Mouse (Mus musculus): Measurements from ENCODE around the gene Gm28845.
"Not testable (repeated sequence)": the region's sequence is repeated elsewhere in the genome, so short reads cannot be mapped to it uniquely, and the experiment has no call there.

Gene Gm28845

DNA sequence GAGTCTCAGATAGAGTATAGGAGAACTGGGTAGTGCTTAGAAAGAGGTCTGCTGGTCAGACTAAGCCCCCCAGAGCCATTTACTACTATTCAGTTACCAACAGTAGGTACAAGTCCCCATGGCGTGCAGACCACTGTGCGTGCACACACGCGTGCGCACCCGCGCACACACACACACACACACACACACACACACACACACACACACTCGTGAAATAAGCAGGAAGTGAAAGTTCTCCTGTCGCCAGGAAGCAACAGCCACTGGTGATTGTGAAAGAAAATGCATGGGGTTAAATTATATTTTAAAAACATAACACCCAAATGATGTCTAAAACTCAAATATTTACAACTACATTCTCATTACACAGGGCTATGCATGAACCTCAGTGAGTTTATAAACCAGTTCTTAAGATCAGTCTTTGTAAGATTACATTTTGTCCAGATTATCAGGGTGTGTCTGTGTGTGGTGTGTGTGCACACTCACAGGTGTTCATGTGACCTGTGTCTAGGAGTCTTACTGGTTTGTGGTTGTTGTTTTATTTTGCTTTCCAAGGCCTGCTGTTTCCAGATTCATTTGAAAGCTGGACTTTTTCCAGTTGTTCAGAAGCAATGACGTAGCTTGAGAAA is 11.6 kb downstream of the Gm28845 start:
- no peak for DNase-seq (ENCODE audit: low read depth, low spot score)

- no peak for DNase-seq (ENCODE audit: low read depth, low spot score)
These were observed 16.1 kb downstream of the Gm28845 start, which contains the start of gene Cryga for GRCm38 (mm10) chr1:65103273-65103672. Cryga (minus strand) TSS chr1:65103373.

GRCm38 (mm10) chr1:65096953-65097352 is 22.4 kb downstream of the Gm28845 start:
- no peak for DNase-seq (ENCODE audit: low read depth, low spot score)

GRCm38 (mm10) chr1:65091566-65091965 is 27.8 kb downstream of the Gm28845 start:
- DNase-seq (ENCODE audit: low read depth, low spot score), result peak; percentile 52

GRCm38 (mm10) chr1:65090370-65090769 is 29.0 kb downstream of the Gm28845 start:
- DNase-seq (ENCODE audit: low read depth, low spot score), result no peak

GRCm38 (mm10) chr1:65088567-65089356 is 30.6 kb downstream of the Gm28845 start:
- DNase-seq (ENCODE audit: low read depth, low spot score), result no peak

GRCm38 (mm10) chr1:65082188-65082587 is 37.2 kb downstream of the Gm28845 start, which contains the start of gene Crygb:
Crygb (minus strand) TSS chr1:65082288.
- DNase-seq (ENCODE audit: low read depth, low spot score), result no peak

DNA sequence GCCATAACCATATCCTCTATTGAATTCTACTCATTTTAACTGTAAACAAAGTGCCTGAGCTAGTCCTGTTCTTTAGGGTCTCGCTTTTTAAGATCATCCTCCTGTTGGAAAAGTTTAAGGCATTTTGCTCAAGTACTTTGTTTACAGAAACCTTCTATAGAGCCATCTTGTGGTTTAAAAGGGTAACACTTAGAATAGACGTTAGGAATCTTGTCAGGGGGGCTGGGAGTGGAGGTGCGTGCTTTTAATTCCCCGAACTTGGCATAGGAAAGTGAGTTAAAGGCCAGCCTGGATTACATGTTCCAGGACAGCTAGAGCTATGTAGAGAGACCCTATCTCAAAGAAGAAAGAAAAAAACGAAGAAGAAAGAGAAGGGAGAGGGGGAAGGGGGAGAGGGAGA is 43.8 kb downstream of the Gm28845 start:
- DNase-seq (ENCODE audit: low read depth, low spot score), result peak; percentile 3

GRCm38 (mm10) chr1:65073589-65073988 is 45.8 kb downstream of the Gm28845 start, which contains the start of gene Crygc:
Crygc (minus strand) TSS chr1:65073689.
- no peak for DNase-seq (ENCODE audit: low read depth, low spot score)

- DNase-seq (ENCODE audit: low read depth, low spot score), result no peak
These were observed 51.5 kb downstream of the Gm28845 start for GRCm38 (mm10) chr1:65067842-65068241.

GRCm38 (mm10) chr1:65064201-65064600 is 55.2 kb downstream of the Gm28845 start:
- no peak for DNase-seq (ENCODE audit: low read depth, low spot score)

DNA sequence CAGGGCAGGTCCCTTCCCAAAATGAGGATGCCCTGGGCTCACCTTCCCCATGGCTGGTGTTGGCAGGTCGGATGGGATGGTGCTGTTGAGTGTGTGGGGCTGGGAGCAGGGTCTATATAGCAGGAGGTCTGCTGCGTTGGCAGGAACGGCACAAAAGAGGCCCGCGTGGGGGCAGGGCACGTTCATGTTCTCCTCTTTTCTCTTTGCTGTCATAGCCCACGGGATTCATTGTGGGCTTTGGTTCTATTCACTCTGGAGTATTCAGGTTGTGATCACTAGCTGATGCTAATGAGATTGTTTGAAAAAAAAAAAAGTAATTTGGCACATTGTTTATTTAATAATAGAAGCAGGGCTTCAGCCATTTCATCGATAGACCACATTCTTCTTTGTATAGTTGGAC is 56.0 kb downstream of the Gm28845 start, which contains the start of gene Crygd:
Crygd (minus strand) TSS at position 101 of the 400 bp plus-strand sequence.
- DNase-seq (ENCODE audit: low read depth, low spot score), result no peak

GRCm38 (mm10) chr1:65052140-65052539 is 67.2 kb downstream of the Gm28845 start:
- no peak for DNase-seq (ENCODE audit: low read depth, low spot score)

DNA sequence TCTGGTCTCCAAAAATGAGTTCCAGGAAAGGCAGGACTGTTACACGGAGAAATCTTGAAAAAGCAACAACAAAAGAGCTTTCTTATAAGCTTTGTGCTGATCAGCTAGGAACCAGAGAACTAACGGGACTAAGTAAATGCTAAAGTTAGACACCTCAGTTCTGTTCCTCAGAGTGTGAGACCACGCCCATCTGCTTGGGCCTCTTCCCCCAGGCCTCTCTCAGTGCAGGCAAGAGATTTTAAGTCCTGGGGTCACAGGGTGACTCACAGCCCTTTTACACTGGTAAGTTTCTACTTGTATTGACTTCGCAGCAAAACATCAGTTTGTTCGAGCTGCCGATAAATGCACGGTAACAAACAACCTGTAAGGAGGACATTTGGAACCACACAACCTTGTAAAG is 67.7 kb downstream of the Gm28845 start:
- no peak for DNase-seq (ENCODE audit: low read depth, low spot score)

GRCm38 (mm10) chr1:65050952-65051351 is 68.4 kb downstream of the Gm28845 start, which contains the start of gene Cryge:
Cryge (minus strand) TSS chr1:65051149.
- DNase-seq (ENCODE audit: low read depth, low spot score), result not testable (repeated sequence)

Data from brain, adult 2 months (tissue).